Mouse (Mus musculus) lung, postnatal 4 days (tissue): ENCODE results near the gene Cpt1c.

Experiments used
- DNase-seq, 2 experiments: peaks; one replicate each; pipeline ENCODE4 v3.0.0; 2021

Cpt1c gene

GRCm38 (mm10) chr7:44998501-44998955 is 23.9 kb upstream of the Cpt1c start, which contains the start of gene Bcl2l12:
Gene Bcl2l12 (minus strand): TSS chr7:44998712.
- peak; percentile 69 to 72 for DNase-seq

GRCm38 (mm10) chr7:44997940-44998428 is 23.3 kb upstream of the Cpt1c start:
- no peak for DNase-seq

GRCm38 (mm10) chr7:44997231-44997939 is 22.7 kb upstream of the Cpt1c start, which contains the start of gene Irf3:
Gene Irf3 (plus strand): TSS chr7:44997648.
- peak; percentile 96 to 98 for DNase-seq

- DNase-seq: no peak
Observed at GRCm38 (mm10) chr7:44996672-44997071, 22.0 kb upstream of the Cpt1c start.

DNA sequence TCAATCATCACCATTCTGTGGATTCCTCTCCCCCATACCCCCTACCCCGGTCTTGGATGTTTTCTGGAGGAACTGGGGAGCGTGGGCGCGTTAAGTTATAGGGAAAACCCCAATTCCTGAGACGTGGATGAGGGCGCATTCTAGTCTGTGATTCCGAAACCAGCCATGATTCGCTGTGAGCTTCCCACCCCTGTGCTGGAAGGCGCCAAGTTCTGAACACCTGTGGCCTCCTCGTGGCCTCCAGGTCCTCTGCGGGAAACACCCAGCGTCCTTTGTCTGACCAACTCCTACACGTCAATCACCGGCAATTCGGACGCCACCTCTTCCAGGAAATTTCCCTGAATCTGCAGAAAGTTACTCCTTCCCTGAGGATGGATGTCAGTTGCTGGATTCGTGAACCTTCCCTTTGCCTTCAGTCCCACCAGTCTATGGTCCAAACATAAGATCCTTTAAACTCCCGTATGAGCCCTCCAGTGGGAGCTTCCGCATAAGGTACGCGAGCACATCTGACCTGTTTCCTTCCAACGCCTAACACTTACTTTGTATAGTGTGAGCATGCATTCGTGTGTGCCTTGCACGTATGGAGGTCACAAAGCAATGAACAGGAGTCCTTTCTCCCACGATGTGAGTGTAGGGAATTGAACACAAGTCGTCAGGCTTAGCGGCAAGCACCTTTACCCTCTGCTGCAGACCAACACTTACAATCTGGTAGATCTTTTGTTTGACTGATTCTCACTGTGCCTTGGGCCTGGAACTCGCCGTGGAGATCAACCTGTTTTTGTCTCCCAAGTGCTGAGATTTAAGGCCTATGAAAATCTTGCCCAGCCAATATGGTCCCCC is 12.4 kb upstream of the Cpt1c start:
- no peak for DNase-seq

- DNase-seq: peak; percentile 99 to 100
Observed at GRCm38 (mm10) chr7:44986192-44986878, 11.7 kb upstream of the Cpt1c start, which contains the start of gene Prmt1. Gene Prmt1 (minus strand): TSS chr7:44986568.

DNA sequence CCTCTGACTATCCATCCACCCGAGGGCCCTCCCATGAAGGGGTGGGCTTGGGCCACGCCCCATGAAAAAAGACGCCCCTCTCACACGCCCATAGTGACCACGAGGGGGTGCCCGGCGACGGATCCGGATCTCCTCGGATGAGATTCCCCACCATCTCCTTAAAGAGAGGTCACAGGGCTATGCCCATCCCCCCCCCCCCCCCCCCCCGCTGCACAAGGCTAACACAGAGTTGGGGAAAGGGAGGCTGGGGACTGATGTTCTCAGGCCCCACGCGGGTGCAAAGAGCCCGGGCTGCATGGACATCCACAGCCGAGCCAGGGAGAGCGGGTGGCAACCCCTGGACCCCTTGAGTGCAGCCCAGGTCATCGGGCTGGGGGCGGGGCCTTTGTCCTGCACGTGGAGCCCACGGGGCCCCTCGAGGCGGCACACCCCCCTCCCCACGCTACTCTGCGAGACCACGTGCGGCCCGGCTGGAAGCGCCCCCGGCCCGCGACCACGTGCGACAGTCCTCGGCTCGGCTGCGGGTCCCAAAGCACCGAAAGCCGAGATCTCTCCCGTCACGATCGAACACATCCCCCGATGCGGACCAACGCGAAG is 11.0 kb upstream of the Cpt1c start:
- peak; percentile 86 to 89 for DNase-seq

- no peak for DNase-seq
Observed at GRCm38 (mm10) chr7:44984833-44985164, 10.1 kb upstream of the Cpt1c start.

DNA sequence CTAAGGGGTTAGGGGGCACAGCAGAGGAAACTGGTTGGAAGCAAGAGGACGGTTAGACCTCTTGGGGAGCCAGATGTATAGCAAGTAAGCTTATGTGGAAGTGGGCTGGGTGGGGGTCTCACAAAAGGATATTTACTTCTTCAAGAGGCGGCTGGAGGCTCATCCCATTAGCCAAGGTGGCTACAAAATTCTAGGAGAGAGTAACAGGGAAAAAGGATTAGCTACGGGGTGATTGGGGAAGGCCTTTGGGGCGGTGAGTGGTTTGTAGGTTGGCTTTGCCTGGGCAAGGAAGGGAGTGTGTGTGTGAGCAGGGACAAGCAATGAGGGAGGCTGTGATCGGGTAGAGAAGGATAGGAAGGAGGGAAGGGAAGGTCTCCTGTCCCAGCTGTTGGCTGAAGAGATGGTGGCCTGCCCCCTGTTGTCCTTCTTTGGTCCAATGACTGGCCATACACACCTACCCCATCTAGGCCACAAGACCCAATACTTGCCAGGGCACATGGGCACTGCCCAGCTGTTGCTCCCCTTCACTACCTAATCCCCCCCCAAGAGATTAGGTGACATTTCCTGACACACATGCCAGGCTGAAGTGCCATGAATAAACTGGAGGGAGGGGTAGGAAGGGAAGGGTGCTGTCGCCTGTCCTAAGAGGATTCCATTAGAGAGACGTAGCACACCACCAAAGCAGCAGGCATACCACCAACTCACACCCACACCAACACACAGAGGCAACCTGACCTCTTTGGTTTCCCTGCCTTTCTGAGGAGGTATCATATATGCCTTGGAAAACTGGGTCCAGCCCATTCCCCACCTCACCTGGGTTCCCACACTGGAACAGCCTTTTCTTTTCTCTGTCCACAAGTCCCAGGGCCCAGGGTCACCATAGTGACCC is 9.5 kb upstream of the Cpt1c start:
- DNase-seq: no peak

GRCm38 (mm10) chr7:44983085-44983484 is 8.4 kb upstream of the Cpt1c start:
- DNase-seq: peak; percentile 84 to 92

GRCm38 (mm10) chr7:44981539-44981938 is 6.9 kb upstream of the Cpt1c start:
- DNase-seq: no peak

GRCm38 (mm10) chr7:44978300-44978699 is 3.6 kb upstream of the Cpt1c start:
- no peak for DNase-seq

GRCm38 (mm10) chr7:44975117-44975419 is 417 bp upstream of the Cpt1c start:
- no peak for DNase-seq

GRCm38 (mm10) chr7:44973415-44974130 is 1.1 kb downstream of the Cpt1c start:
- peak in 1 of 2 experiments; percentile 19 for DNase-seq

DNA sequence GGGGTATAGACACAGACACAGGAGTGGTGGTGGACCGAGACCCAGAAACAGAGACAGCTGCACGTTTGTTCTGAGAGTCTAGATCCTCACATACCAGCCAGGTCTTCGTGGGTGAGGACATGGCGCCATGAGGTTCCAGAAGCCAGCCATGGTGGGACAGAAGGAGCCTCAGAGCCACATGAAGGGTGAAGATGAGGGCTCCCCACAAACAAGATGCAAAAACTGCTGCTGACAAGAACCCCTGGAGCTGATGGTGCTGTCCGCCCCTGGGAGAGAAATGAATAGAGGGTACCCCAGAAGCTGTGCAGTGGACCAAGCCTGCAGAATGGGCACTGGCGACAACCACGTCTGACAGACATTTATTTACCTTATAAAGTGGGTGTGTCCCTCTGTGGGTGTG is 3.5 kb downstream of the Cpt1c start:
- peak in 1 of 2 experiments; percentile 15 for DNase-seq

GRCm38 (mm10) chr7:44970231-44970691 is 4.4 kb downstream of the Cpt1c start:
- peak; percentile 89 to 92 for DNase-seq

- peak in 1 of 2 experiments; percentile 14 for DNase-seq
Observed at GRCm38 (mm10) chr7:44966638-44967037, 8.0 kb downstream of the Cpt1c start.

DNA sequence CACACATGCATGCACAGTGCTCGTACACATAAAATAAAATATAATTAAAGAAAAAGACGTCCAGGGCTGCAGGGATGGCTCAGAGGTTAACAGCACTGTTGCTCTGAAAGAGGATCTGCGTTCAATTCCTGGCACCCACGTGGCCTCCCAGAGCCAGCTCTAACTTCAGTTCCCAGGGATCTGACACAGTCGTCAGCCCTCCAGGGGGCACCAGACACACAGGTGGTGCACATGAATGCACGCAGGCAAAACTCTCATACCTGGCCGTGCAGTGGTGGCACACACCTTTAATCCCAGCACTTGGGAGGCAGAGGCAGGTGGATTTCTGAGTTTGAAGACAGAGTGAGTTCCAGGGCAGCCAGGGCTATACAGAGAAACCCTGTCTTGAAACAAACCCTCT is 8.7 kb downstream of the Cpt1c start:
- no peak for DNase-seq

DNA sequence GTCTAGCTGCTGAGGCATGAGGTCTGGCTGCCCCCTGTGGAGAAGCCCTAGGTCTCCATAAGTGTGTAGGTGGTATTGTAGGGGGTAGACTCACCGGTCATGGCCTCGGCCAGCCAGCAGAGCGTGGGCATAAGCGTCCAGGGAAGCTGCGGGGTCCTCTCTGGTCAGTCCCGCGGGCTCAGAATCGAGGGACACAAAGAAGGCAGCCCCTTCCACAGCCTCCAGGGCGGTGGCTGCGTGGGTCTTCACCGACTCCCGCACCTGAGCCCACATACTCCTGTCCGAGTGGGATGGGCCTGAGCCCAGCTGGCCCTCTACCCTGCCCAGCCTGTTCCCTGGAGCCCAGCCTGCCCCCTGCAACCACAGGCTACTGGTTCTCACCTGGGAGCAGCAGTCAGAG is 9.7 kb downstream of the Cpt1c start:
- no peak for DNase-seq

- no peak for DNase-seq
Observed at GRCm38 (mm10) chr7:44962831-44963230, 11.8 kb downstream of the Cpt1c start.

DNA sequence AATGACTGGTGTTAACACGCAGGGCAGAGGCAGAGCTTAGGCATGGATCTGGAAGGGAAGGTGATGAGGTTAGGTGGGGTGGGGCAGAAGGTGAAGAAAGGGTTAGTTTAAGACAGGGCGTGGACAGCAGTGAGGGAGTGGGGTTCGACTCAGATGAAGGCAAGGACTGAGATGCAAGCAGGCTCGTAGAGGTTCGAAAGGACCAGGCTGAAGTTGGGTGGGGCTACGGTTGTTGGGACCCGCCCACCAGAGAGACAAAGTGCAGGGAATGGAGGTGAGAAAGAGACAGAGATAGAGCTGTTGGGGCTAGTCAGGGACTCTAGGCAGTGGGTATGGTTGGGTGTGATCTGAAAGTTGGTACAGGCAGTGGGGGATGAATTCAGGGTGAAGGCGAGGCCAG is 12.3 kb downstream of the Cpt1c start:
- DNase-seq: no peak
